Mouse (Mus musculus) hindbrain, embryonic 15.5 days (tissue): ENCODE results near the gene Tada2a. TPM values are rescaled to one million over a fixed set of nuclear protein-coding genes. Genes with fewer than 3 reads are reported as not detected.

Source experiments
- polyA plus RNA-seq: library from polyadenylated mRNA; unstranded; fragments of >200 nt; fragmentation: Nextera tagmentation; extraction: Ambion mirVana; gene quantifications from 2 replicates; pipeline ENCODE4 v1.2.1, GENCODE M21; 2015

The Tada2a gene
- polyA plus RNA-seq, 1 experiment from 2014 or later = 29.3 TPM

Other genes with a start within 250 kb of the Tada2a start
- 20.9 and 21.3 TPM in 2 replicates for gene Ddx52, start 187.5 kb downstream of the Tada2a start, polyA plus RNA-seq
- 23.0 and 24.4 TPM in 2 replicates for gene Synrg, start 165.2 kb downstream of the Tada2a start, polyA plus RNA-seq
- gene Dusp14, start 60.3 kb downstream of the Tada2a start, polyA plus RNA-seq = 10.1 and 12.0 TPM in 2 replicates
- 25.2 and 29.4 TPM in 2 replicates for gene Acaca, start 72 bp upstream of the Tada2a start, polyA plus RNA-seq
- gene Gm11437, start 37.9 kb upstream of the Tada2a start, polyA plus RNA-seq = 0.12 and 0.25 TPM in 2 replicates